Mouse (Mus musculus) liver, embryonic 14.5 days (tissue): Measurements from ENCODE around the gene Ccdc148.

Experiments used
- CTCF ChIP-seq: IDR thresholded peaks from 2 replicates; pipeline ENCODE4 v1.5.1; 2016; ENCODE audit warnings: antibody characterized with exemption, low read depth, control low read depth
- EP300 ChIP-seq: IDR thresholded peaks from 2 replicates; pipeline ENCODE4 v1.6.1; 2016; ENCODE audit warnings: antibody characterized with exemption, low read depth

DNA sequence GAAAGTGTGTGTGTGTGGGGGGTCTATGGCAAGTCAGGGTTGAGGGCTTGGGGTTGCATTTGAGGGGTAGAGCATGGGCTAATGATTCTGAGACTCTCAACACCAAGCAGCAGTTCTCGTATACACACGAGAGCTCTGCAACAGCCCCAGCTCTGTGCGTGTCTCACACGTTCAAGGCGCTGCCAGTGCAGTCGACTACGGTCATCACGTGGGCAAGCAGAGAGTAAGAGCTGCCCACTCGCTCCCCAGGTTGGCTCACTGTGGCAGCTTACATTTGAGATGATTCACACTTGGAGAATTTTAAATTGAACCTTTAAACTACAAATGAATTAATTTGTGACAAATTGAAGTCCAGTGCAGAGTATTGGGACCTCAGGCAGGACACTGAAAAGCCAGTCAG is 44.6 kb upstream of the Ccdc148 start:
- TF ChIP-seq EP300 (no peak), CTCF (no peak)
